Mouse (Mus musculus): ENCODE measurements around the gene Pigc. TPM values are rescaled to one million over a fixed set of nuclear protein-coding genes. Genes with fewer than 3 reads are reported as not detected.

Gene Pigc
- polyA plus RNA-seq, 1 experiment from 2014 or later: 24.2 TPM

DNA sequence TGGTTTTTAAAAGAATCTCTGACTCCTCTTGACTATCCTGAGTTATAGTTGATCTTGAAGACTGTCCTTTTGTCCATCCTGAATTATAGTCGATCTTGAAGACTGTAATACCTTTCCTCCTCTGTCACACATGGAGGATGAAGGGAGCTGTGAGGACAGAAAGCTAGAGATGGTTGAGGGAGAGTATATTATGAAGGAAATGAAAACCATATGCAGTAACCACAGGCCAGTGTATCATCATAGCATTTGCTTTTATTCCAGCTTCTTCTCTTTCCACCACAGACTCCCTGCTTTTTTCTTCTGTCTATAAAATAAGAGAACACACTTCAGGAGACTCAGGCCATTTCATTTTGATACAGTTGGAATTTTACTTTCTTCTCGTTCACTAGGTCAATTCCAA, 11.1 kb downstream of the Pigc start:
- WGBS: 83% methylated on average over 2 of the region's 2 CpGs
- H3K4me1 ChIP-seq: peaks cover 19% of the 10 kb centered on the region

DNA sequence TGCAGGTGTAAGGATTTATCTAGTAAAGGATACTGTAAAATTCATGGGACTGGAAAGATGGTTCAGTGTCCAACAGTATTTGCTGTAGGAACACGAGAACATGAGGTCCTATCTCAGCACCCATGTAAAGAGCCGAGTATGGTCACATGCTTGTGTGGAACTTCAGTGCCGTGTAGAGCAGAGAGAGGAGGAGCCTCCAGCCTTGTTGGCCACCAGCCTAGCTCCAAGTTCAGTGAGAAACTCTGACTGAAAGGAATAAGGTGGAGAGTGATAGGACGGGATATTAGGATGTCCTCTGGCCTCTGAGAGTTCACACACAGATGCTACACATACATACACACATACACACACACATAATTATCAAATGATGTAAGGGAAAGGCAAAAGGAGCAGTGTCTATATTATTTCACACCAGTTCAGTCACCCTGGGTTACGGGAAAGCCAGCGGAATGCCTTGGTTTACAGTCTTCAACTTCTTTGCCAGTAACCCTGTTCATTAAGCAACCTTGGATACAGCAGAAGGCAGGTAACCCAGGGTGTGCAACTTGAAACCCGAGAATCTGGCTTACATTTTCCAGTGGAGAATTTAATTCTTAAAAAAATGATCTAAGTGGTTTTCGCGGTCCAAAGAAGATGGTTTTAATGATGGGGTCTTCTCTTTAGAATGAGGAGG, 11.8 kb downstream of the Pigc start:
- no peaks in the 10 kb centered on the region for H3K36me3 ChIP-seq
- H3K27me3 ChIP-seq (ENCODE audit: low read depth, poor library complexity, severe bottlenecking): no peaks in the 10 kb centered on the region
- H3K9me3 ChIP-seq (replicated peaks): no peaks in the 10 kb centered on the region
- DNase-seq (ENCODE audit: low spot score): no peak
- 90% methylated on average over 9 of the region's 9 CpGs for WGBS
- H3K4me1 ChIP-seq: peaks cover 19% of the 10 kb centered on the region
- no peak overlapping the region for H3K27ac ChIP-seq (replicated peaks)
- no peak overlapping the region for H3K4me3 ChIP-seq

More for the DNA sequence above, 11.1 kb downstream of the Pigc start:
- Histone ChIP-seq H3K4me3 (no peak overlapping the region), H3K27me3 (ENCODE audit: low read depth, poor library complexity, severe bottlenecking) (no peaks in the 10 kb centered on the region), H3K27ac (replicated peaks) (no peak overlapping the region), H3K36me3 (no peaks in the 10 kb centered on the region), H3K9me3 (replicated peaks) (no peaks in the 10 kb centered on the region)
- no peak for DNase-seq (ENCODE audit: low spot score)

DNA sequence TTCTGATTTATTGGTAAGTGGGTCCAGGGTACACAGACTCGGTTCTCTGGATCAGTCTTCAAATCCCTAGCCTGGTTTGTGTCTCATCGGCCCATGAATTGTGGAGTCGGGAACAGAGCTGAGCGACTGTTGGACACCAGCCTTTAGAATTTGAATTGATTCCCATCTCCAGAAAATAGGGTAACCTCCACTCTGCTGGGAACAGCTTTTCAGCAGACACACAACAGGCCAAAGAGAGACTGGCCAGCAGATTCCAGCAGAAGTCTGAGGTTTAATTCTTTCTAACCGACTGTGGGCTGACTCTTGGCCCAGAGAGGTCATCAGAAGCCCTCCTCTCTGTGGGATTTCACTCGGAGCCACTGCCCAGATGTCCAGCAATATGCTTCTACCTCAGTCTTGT, 14.5 kb downstream of the Pigc start:
- no peak for DNase-seq (ENCODE audit: low spot score)
- Histone ChIP-seq H3K4me1 (peaks cover 13% of the 10 kb centered on the region), H3K27ac (replicated peaks) (no peak overlapping the region), H3K36me3 (no peaks in the 10 kb centered on the region), H3K9me3 (replicated peaks) (no peaks in the 10 kb centered on the region), H3K27me3 (ENCODE audit: low read depth, poor library complexity, severe bottlenecking) (no peaks in the 10 kb centered on the region), H3K4me3 (no peak overlapping the region)
- WGBS: 70% methylated on average over 6 of the region's 6 CpGs

DNA sequence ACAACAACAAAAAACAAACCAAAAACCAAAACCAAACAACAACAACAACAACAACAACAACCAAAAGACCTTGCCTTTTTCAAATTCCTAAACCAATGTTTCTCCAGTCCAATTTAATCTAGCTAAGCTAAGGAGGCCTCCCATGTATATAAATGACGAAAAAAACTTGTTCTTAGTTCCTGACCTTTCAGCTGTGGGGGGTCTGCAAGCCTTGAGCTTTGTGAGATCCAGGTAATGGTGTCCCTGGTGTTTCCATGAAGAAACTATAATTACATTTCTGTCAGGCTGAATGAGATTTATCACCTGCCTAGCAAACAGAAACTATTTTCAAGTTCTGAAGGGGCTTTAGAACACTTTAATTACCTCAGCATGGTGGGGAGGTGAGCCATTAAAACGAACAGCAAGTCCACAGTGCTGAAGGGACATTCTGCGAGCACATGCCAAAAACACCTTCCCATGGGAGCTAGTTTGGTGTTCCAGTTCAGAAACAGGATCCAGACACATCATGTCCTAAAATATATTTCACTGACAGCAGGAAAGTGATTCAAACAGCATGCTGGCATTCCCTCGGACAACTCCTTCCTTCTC, 15.1 kb downstream of the Pigc start:
- 45% methylated on average over 4 of the region's 4 CpGs for WGBS
- Histone ChIP-seq H3K36me3 (no peaks in the 10 kb centered on the region), H3K27me3 (ENCODE audit: low read depth, poor library complexity, severe bottlenecking) (no peaks in the 10 kb centered on the region), H3K4me1 (peaks cover 13% of the 10 kb centered on the region), H3K4me3 (no peak overlapping the region), H3K9me3 (replicated peaks) (no peaks in the 10 kb centered on the region), H3K27ac (replicated peaks) (no peak overlapping the region)
- DNase-seq (ENCODE audit: low spot score): no peak

DNA sequence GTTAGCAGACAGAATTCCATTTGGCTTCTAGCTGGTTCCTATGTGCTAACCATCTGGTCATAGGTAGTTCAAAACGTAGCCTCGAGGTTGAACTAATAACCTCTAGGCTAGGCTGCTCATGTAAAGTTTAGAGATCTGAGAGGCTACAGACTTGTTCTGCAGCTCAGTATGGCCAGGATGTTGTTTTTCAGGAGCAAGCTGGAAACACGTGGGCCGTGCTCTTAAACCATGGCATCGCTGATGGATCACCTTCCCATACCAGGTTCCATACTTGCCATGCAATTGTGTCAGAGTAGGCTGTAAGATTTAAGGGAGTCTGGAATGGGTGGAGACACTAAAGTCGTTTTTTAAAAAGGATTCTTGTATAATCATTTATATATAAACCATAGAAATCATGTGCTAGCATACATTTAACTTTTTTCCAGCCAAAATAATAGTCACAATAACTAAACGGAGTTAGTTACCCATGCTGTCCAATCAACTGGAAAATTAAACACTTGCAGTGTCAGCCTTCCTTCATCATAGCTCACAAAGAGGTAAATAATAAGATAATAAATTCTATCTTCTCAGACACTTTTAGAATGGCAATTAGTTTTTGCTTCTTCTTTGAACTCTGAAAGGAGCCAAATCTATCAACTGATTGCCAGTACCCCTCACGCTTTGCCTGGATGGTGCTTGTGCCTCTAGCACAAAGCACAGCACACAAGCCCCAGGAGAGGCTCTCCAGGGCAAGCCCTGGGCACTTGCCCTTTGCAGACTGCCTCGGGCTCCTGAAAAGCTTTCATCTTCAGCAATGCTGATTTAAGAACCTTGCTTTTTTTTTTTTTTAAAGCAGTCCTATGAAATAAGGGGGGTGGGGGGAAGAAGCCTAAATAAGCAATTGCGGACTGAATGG, 21.9 kb downstream of the Pigc start:
- 80% methylated on average over 10 of the region's 10 CpGs for WGBS
- Histone ChIP-seq H3K27ac (replicated peaks) (no peak overlapping the region), H3K4me1 (no peaks in the 10 kb centered on the region), H3K4me3 (no peak overlapping the region), H3K9me3 (replicated peaks) (no peaks in the 10 kb centered on the region), H3K36me3 (no peaks in the 10 kb centered on the region), H3K27me3 (ENCODE audit: low read depth, poor library complexity, severe bottlenecking) (no peaks in the 10 kb centered on the region)
- DNase-seq (ENCODE audit: low spot score): no peak

DNA sequence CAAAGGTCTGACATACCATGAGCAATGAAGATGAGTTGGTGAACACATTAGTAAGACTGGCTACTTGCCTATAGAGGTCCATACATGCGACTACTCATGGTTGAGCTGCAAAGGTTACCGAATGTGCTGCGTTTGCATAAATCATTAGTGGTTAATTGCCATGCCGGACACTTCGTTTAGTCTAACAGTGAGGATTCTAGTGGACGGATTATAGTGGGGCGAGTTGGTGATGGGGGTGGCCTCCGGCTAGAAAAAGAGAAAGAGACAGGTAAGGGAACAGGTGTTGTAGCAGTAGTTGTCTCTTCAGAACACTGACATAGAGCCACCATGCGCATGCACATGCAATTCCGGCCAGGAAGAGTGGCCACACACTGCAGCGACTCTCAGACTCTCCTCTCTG, 22.9 kb downstream of the Pigc start:
- no peak for DNase-seq (ENCODE audit: low spot score)
- no peaks in the 10 kb centered on the region for H3K36me3 ChIP-seq
- H3K4me1 ChIP-seq: no peaks in the 10 kb centered on the region
- H3K27me3 ChIP-seq (ENCODE audit: low read depth, poor library complexity, severe bottlenecking): no peaks in the 10 kb centered on the region
- 96% methylated on average over 11 of the region's 11 CpGs for WGBS
- no peak overlapping the region for H3K4me3 ChIP-seq
- no peaks in the 10 kb centered on the region for H3K9me3 ChIP-seq (replicated peaks)
- no peak overlapping the region for H3K27ac ChIP-seq (replicated peaks)

DNA sequence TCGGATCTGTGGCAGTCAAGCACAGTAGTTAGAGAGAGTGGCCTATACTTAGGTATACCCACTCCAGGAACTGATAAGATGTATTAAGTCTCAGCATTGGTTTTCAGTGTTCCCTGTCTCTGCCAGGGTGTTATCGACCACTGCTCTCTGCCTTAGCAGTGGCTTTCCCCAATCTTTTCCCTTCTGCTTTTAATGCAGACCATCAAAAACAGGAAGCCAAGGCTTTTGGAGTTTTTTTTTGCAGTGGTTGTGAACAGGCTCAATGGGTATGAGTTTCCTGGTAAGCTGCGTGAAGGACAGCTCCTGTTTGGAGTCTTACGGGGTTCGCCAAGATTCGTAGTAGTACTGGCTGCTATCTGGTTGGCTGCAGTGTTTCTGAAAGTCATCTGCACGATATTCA, 23.4 kb downstream of the Pigc start:
- no peaks in the 10 kb centered on the region for H3K27me3 ChIP-seq (ENCODE audit: low read depth, poor library complexity, severe bottlenecking)
- WGBS: 96% methylated on average over 7 of the region's 7 CpGs
- no peak overlapping the region for H3K27ac ChIP-seq (replicated peaks)
- H3K9me3 ChIP-seq (replicated peaks): no peaks in the 10 kb centered on the region
- no peak overlapping the region for H3K4me3 ChIP-seq
- DNase-seq (ENCODE audit: low spot score): no peak
- no peaks in the 10 kb centered on the region for H3K36me3 ChIP-seq
- no peaks in the 10 kb centered on the region for H3K4me1 ChIP-seq

DNA sequence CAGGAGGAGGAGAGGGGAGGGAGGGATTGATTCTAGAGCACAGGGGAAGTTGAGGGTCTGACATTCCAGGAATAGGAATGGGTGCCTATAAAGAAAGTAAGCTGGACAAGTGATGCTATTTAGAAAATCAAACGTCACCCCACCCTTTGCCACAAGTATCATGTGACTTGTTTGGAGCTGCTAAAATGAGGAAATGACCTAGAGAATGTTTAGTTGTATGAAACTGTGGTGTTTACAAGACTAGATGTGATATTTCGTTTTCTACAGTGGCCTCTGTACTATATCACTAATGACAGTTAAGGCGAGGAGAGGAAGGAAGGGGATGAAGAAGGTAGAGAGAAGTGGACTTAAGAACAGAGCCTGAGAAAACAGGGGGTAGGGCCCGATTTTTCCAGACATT, 29.8 kb downstream of the Pigc start:
- no peak overlapping the region for H3K27ac ChIP-seq (replicated peaks)

DNA sequence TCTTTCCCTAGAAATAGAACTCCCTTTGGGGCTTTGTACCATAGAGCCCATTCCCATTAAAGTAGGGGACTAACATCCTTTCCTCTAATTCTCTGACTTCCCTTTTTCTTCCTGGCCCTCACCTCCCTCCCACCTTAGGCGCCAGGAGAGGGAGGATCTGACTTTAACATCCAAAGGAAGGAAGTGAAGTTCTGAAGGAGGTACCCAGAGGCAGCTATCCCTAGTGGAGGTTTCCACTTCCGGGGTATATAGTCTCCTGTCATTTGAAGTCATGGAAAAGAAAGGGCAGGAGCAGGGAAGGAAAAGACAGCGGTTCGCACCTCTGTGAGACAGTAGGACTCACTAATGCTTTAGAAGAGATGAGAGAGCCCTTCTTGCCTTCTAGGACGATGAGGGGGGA, 30.4 kb downstream of the Pigc start:
- Histone ChIP-seq H3K27me3 (ENCODE audit: low read depth, poor library complexity, severe bottlenecking) (no peaks in the 10 kb centered on the region), H3K36me3 (no peaks in the 10 kb centered on the region), H3K9me3 (replicated peaks) (no peaks in the 10 kb centered on the region), H3K4me3 (no peak overlapping the region), H3K4me1 (peaks cover 27% of the 10 kb centered on the region), H3K27ac (replicated peaks) (peak overlapping the region; percentile 85)
- 50% methylated on average over 5 of the region's 5 CpGs for WGBS
- DNase-seq (ENCODE audit: low spot score): no peak

More for the DNA sequence above, 29.8 kb downstream of the Pigc start:
- Histone ChIP-seq H3K4me1 (peaks cover 21% of the 10 kb centered on the region), H3K9me3 (replicated peaks) (no peaks in the 10 kb centered on the region), H3K36me3 (no peaks in the 10 kb centered on the region), H3K4me3 (no peak overlapping the region), H3K27me3 (ENCODE audit: low read depth, poor library complexity, severe bottlenecking) (no peaks in the 10 kb centered on the region)
- 83% methylated on average over 4 of the region's 4 CpGs for WGBS
- DNase-seq (ENCODE audit: low spot score): no peak

DNA sequence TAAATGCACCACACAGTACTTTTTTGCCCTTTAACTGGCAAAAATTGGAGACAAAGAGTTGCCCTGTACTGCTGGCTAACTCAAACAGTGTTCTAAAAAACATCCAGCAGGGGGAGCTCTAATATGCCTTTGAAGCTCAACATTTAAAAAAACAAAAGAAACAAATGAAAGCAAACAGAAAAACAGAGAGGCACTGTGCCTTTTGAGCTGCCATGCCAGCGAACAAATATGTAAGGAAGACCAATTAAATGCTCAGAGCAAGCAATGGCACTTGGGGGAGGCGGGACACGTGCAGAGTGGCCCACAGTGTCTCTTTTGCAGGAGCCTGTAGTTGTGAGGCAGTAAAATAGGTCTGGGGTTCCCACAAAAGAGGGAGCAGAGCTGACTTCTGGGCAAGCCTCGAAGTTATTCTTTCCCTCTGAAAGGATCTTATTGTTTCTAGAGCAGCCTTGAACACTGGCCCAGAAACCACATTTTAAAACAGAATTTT, 30.9 kb downstream of the Pigc start:
- Histone ChIP-seq H3K27me3 (ENCODE audit: low read depth, poor library complexity, severe bottlenecking) (no peaks in the 10 kb centered on the region), H3K9me3 (replicated peaks) (no peaks in the 10 kb centered on the region), H3K4me3 (peak overlapping the region; percentile 27; the same call in 1 of the 2 replicates), H3K4me1 (peaks cover 33% of the 10 kb centered on the region), H3K27ac (replicated peaks) (peak overlapping the region; percentile 85), H3K36me3 (no peaks in the 10 kb centered on the region)
- DNase-seq (ENCODE audit: low spot score): peak; percentile 53
- WGBS: 8% methylated on average over 4 of the region's 4 CpGs

DNA sequence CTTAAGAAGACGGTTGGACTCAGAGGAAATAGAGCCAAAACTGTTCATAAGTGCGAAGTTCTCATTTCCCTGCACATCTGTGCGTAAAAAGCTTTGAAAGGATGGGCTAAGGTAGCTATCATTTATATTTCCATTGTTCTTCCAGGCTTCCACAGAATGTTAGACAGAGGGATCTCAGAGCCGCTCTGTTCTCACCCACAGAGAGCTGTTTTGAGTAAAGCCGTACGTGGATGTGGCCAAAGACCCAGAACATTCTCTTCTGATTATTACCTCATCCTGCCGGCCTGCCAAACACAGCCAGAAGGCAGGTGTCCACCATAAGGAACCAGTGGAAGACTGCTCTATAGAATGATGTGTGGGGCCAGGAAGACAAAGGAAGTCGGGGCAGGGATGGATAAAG, 32.3 kb downstream of the Pigc start:
- Histone ChIP-seq H3K9me3 (replicated peaks) (no peaks in the 10 kb centered on the region), H3K27ac (replicated peaks) (no peak overlapping the region), H3K36me3 (no peaks in the 10 kb centered on the region), H3K4me3 (no peak overlapping the region), H3K4me1 (peaks cover 38% of the 10 kb centered on the region), H3K27me3 (ENCODE audit: low read depth, poor library complexity, severe bottlenecking) (no peaks in the 10 kb centered on the region)
- DNase-seq (ENCODE audit: low spot score): no peak
- WGBS: 84% methylated on average over 8 of the region's 8 CpGs

DNA sequence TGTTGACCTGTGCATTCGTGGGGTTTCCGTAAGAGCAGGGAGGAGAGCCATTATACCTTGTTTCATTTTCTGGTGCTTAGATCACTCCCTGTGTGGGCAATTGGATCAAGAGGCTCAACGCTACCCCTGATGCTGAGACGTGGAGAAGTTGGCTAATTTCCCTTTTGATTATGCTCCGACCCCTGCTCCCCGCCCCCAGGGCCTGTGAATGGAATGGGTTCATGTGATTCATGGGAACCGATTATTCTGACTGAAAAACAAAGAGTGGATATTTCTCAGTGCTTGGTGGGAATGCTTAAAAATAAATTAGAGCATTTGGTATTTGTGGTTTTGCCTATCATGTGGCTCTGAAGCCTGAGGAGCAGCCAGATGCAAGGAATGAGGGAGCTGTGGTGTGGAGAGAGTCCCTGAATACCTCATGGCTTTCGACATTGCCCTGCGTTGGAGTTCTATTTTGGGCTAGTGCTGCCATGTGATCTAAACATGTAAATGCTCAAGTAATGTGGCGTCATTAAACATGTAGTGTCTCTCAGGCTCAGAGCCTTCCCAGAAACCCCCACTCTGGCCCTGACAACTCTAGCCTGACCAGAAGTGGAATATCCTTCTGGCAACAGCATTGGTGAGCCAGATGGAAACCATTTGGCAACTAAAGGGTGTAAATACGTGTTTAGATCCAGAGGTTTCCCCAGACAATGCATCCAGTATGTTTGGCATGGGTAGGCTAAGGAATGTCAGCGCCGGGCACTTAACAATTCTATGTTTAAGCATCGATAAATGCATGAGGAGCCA, 34.9 kb downstream of the Pigc start:
- DNase-seq (ENCODE audit: low spot score): no peak
- no peak overlapping the region for H3K4me3 ChIP-seq
- H3K9me3 ChIP-seq (replicated peaks): no peaks in the 10 kb centered on the region
- H3K27ac ChIP-seq (replicated peaks): no peak overlapping the region
- WGBS: 79% methylated on average over 14 of the region's 14 CpGs
- H3K36me3 ChIP-seq: no peaks in the 10 kb centered on the region
- no peaks in the 10 kb centered on the region for H3K27me3 ChIP-seq (ENCODE audit: low read depth, poor library complexity, severe bottlenecking)
- peaks cover 46% of the 10 kb centered on the region for H3K4me1 ChIP-seq
